Mouse (Mus musculus) ES-E14 (cell line): Measurements from ENCODE around the gene Neurl4.

Source experiments
- HCFC1 ChIP-seq: IDR thresholded peaks from 2 replicates; pipeline ENCODE4 v1.6.1; 2012; ENCODE audit warnings: low read length, inconsistent platforms, borderline replicate concordance; ENCODE audit not compliant: insufficient read depth
- ZC3H11A ChIP-seq: IDR thresholded peaks from 2 replicates; pipeline ENCODE4 v1.6.1; 2012; ENCODE audit warnings: low read depth, mild to moderate bottlenecking, inconsistent platforms, low read length, borderline replicate concordance

DNA sequence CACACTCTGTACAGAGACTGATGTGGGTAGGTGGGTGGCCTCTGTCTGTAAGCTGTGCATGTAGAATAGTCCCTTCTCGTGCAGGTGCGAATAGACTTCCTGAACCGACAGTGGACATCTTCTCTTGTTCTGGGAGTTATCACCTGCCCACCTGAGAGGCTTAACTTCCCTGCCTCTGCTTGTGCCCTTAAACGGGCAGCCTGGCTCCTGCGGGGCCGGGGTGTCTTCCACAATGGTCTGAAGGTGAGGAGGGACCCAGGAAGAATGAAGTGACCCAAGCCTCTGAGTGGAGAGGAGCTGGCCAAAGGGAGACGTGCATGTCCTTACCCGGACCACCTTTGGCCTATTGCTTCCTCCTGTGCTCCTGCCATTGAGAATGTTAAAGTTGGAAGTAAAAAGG lies 9.3 kb downstream of the Neurl4 start:
- no peak for TF ChIP-seq HCFC1
- TF ChIP-seq ZC3H11A, result no peak
